Mouse (Mus musculus): ENCODE measurements around the gene Ptpn3.
"Not testable (repeated sequence)": the region's sequence is repeated elsewhere in the genome, so short reads cannot be mapped to it uniquely, and the experiment has no call there.

Gene Ptpn3

GRCm38 (mm10) chr4:57299701-57300468, 1.8 kb downstream of the Ptpn3 start:
- DNase-seq (ENCODE audit: low spot score in 2 of 2): peak; percentile 22 to 44

DNA sequence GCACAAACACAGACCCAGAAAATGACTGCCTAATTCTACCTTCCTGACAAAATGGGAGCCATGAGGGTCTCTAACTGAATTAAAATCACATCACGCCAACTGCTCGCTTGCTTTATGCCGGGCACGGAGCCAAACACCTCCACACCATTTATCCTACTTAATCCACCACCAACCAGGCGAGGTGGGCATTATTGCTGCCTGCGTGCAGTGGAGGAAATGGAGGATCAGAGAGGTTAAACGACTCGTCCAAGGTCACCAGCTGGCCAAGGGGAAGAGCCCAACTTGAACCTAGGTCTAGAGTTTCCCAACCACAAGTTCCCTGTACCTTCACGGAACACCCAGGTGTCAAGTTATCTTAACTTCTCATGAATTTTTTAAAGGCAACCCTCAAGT, 2.3 kb downstream of the Ptpn3 start:
- peak in 1 of 2 experiments; percentile 29 for DNase-seq (ENCODE audit: low spot score in 2 of 2)

DNA sequence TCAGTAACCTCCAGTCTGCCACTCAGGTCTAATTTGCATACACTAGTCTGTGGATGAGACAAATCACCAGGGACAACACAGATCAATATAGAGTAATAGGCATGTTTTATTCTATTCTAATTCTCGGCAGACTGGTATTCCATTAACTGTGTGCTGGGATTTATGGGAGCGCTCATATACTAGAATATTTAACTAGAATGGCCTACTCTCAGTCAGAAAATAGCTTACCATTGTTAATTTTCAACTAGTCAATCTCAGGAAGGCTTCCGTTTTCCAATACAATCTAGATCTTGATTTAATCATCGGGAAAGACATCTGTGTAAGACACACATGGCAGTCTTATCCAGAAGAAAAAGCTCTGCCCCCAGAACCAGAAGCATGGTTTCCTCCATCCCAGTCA, 3.5 kb downstream of the Ptpn3 start:
- DNase-seq (ENCODE audit: low spot score in 2 of 2): no peak

DNA sequence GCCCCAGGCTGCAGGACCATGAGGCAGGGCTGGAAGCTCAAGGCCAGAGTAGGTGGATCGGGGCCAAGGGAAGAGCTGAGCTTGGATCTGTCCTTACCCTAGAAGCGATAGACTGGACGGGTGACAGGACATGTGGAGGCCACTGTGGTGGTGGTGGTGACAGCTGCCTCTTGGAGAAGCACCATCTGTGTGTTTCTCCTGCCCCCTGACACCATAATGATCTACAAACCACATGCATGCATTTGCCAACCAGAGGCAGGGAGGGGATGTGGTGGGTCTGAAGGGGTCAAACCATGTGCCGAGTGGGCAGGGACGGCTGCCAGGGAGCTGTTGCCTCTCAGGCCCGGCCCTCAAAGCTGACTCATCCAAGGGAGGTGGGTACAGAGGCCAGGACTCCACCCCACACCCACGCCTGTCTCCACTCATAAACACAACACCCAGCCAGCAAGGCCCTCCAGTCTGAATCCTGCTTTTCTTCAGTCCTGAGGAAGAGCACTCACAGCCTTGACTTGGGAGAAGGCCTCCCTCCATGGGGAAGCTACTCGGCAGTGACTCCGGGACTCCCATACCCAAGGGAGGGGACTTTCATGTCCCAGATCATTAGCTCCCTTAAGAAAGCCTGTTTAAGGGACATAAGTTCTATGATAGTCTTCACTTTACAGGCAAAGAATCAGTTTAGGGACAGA, 6.5 kb downstream of the Ptpn3 start:
- no peak for DNase-seq (ENCODE audit: low spot score in 2 of 2)

DNA sequence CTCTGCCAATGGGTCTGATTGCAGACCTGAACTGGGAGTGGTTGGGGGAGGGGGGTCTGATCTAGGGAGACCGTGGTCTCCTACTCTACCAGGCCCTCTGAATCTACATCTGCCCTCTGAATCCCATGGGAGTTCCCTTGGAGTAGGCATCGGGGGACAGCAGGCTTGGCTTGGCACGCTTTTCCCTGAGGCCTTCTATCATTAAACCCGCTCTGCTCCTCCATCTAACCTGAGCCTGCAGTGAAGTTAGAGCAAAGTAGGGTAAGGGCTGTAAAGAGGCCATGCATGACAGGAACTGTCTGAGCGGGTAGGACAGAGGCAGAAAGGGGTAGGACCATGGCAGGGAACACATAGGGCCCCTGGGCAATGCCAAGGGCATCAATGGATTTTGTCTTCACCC, 9.0 kb downstream of the Ptpn3 start:
- no peak for DNase-seq (ENCODE audit: low spot score in 2 of 2)

DNA sequence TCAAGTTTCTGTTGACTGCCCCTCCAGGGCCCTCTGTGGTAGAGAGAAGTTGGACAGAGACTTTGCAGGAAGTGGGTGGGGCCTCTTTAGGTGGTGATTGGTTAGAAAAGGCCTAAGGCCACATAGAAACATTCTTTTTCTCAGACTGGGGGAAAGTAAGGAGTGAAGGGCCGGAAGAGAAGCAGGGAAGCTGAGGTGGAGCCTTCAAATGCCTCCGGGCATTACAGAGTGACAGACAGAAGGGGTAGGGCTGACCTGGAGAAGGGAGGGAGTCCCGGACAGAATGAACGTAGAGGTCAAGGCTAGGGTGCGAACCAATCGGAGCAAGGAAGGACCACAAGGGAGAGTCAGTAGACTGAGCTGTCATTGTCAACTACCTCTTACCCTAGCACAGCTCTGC, 11.6 kb downstream of the Ptpn3 start:
- DNase-seq (ENCODE audit: low spot score in 2 of 2): no peak

DNA sequence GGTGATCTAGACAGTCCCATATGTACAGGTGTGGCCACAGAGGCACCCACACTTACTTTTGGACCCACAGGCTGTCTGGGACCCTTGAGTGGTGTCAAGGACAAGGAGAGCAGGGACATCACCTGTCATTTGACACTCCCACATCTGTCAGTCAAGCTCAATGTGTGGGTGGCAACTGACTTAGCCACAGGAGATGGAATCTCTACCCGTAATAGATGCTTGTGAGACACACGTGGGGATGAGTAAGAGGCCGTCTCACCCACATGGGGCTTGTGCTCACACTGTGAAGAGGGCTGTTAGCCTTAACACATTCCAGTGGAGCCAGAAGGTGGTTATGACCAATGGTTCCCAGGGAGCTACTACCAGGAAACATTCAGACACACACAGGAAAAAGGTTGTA, 13.8 kb downstream of the Ptpn3 start:
- no peak for DNase-seq (ENCODE audit: low spot score in 2 of 2)

DNA sequence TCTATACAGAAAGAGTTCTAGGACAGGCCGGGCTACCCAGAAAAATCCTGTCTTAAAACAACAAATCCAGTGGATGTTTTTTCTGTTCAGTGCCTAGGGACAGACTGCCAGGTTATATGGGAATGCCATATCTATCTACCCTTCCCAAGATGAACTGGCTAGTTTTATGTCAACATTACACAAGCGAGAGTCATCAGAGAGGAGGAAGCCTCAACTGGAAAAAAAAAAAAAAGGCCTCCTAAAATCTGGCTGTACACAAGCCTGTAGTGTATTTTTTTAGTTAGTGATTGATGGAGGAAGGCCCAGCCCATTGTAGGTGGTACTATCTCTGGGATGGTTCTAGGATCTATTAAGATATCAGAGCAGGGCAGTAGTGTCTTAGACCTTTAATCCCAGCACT, 16.4 kb downstream of the Ptpn3 start:
- no peak for DNase-seq (ENCODE audit: low spot score in 2 of 2)

GRCm38 (mm10) chr4:57283189-57283588, 18.4 kb downstream of the Ptpn3 start:
- no peak for DNase-seq (ENCODE audit: low spot score in 2 of 2)

DNA sequence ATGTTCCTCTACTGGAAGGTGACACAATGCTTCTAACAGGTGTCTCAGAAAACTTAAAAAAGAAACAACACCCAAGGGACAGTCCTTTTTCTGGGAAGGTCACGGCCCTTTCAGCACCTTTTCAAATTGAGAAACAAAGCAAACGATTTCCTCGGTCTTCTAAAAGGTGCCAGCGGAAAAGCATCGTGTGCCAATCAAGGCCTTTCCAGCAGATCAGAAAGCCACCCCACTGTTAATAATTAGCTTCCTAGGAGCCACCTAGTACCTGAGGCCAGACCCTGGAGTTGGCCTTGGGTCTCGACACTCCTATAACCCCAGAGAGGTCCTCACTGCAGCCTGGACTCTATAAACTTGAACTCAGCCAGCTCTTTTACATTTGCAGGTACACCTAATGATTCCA, 19.0 kb downstream of the Ptpn3 start:
- DNase-seq (ENCODE audit: low spot score in 2 of 2): no peak

GRCm38 (mm10) chr4:57282179-57282578, 19.5 kb downstream of the Ptpn3 start:
- no peak for DNase-seq (ENCODE audit: low spot score in 2 of 2)

GRCm38 (mm10) chr4:57280888-57281287, 20.7 kb downstream of the Ptpn3 start:
- DNase-seq (ENCODE audit: low spot score in 2 of 2): no peak

- DNase-seq (ENCODE audit: low spot score in 2 of 2): no peak
Measured at GRCm38 (mm10) chr4:57279229-57279628, 22.4 kb downstream of the Ptpn3 start.

GRCm38 (mm10) chr4:57278812-57279211, 22.8 kb downstream of the Ptpn3 start:
- no peak for DNase-seq (ENCODE audit: low spot score in 2 of 2)

DNA sequence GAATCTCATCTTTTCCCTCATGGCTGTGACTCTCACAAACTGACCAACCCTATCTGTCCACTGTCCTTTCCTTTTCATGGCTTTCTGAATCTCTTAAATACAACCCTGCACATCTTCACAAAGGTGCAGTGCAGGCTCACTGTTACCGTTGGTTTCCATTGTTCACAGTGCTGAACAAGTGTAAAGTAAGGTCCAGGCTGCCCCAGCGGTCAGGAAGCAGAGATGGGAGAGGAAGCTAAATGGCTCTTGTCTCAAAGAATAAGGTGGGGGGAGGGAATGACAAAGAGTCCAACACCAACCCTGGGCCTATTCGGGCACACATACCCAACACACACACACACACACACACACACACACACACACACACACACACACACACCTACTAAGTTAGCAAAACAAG, 24.0 kb downstream of the Ptpn3 start:
- no peak for DNase-seq (ENCODE audit: low spot score in 2 of 2)

- peak; percentile 31 to 32 for DNase-seq (ENCODE audit: low spot score in 2 of 2)
Measured at GRCm38 (mm10) chr4:57275116-57275743, 26.4 kb downstream of the Ptpn3 start.

GRCm38 (mm10) chr4:57273532-57274502, 27.8 kb downstream of the Ptpn3 start:
- DNase-seq (ENCODE audit: low spot score in 2 of 2): no peak

- DNase-seq (ENCODE audit: low spot score in 2 of 2): no peak
Measured at GRCm38 (mm10) chr4:57270991-57271390, 30.6 kb downstream of the Ptpn3 start.

DNA sequence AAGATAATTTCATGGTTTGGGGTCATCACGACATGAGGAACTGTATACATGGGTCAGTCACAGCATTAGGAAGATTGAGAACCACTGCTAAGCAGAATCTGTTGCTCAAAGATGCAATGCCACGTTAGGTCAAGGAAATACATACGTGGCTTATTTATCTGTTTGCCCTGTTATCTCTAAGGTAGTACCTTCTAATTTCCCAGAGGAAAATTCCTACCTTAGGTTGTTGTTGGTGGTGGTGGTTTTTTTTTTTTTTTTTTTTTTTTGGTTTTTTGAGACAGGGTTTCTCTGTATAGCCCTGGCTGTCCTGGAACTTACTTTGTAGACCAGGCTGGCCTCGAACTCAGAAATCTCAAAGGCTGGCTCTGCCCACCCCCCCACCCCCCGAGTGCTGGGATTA, 31.1 kb downstream of the Ptpn3 start:
- not testable (repeated sequence) for DNase-seq (ENCODE audit: low spot score in 2 of 2)

GRCm38 (mm10) chr4:57269344-57269743, 32.3 kb downstream of the Ptpn3 start:
- no peak for DNase-seq (ENCODE audit: low spot score in 2 of 2)

DNA sequence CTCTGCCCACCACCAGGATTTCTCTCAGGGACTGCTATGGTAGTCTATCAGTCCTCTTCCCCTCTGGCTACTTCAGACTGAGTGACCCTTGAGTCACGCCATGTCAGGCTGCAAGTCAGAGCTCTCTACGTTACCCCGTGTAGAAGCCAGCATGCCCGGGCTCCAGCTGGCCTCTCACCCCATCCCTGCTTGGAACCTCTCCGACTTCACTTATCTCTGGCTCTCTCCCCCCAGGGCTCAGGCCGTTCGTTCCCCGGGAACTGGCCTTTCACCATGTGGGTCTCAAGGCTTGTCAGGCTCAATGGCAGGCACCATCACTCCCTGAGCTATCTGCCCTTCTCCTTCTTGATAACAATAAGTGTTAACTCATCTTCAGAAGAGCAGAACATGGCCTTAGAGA, 33.3 kb downstream of the Ptpn3 start:
- no peak for DNase-seq (ENCODE audit: low spot score in 2 of 2)

DNA sequence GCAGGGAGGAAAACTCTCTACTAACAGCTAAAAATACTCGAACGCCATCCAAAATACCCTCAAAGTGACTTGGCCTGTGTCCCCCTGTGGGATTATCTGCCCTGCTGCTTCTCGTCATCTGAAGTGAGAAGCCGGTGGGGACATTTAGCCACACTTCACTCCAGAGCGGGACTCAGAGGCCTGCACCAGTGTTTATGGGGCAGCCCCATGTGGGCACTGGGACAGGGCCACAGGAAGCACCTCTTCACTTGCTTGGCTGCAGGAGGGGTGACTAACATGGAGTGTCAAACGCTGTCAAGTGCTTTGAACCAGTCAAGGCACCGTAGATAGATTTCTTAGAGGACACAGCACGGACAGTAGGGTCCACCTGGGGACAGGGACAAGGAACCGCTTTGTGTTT, 35.2 kb downstream of the Ptpn3 start:
- no peak for DNase-seq (ENCODE audit: low spot score in 2 of 2)

All from frontal cortex, postnatal 25 days (tissue).